Mouse (Mus musculus) stomach, embryonic 16.5 days (tissue): ENCODE measurements around the gene Cpne7. TPM values are rescaled to one million over a fixed set of nuclear protein-coding genes. Genes with fewer than 3 reads are reported as not detected.

Experiments used
- ATAC-seq: fragments of 200-750 bp; cut with Nextera tagmentation; 2 replicates; pipeline ENCODE4 v1.8.0; 2017; ENCODE audit warnings: moderate number of reproducible peaks, moderate TSS enrichment; ENCODE audit not compliant: insufficient read depth, low FRiP score
- H3K27ac ChIP-seq: fragments of 300-500 bp; sonication (generic); 2 replicates; pipeline ENCODE4 v1.5.1; 2014; ENCODE audit warnings: low read length
- H3K27me3 ChIP-seq: fragments of 300-500 bp; sonication (generic); 2 replicates; pipeline ENCODE4 v1.6.1; 2014; ENCODE audit warnings: low read length, control low read depth, mixed read lengths; ENCODE audit not compliant: control insufficient read depth, insufficient read depth
- H3K36me3 ChIP-seq: fragments of 300-500 bp; sonication (generic); 2 replicates; pipeline ENCODE4 v1.6.1; 2014; ENCODE audit warnings: low read length; ENCODE audit not compliant: control insufficient read depth, insufficient read depth
- H3K4me1 ChIP-seq: fragments of 300-500 bp; sonication (generic); 2 replicates; pipeline ENCODE4 v1.6.1; 2014; ENCODE audit warnings: low read length, control low read depth, mixed read lengths; ENCODE audit not compliant: control insufficient read depth, insufficient read depth
- H3K4me2 ChIP-seq: fragments of 300-500 bp; sonication (generic); 2 replicates; pipeline ENCODE4 v1.6.1; 2014; ENCODE audit warnings: low read depth, low read length, mixed read lengths
- H3K4me3 ChIP-seq: fragments of 300-500 bp; sonication (generic); replicated peaks from 2 replicates; pipeline ENCODE4 v1.5.1; 2014; ENCODE audit warnings: mild to moderate bottlenecking, low read length
- H3K9ac ChIP-seq: fragments of 300-500 bp; sonication (generic); 2 replicates; pipeline ENCODE4 v1.6.1; 2014; ENCODE audit warnings: low read length
- H3K9me3 ChIP-seq: fragments of 300-500 bp; sonication (generic); replicated peaks from 2 replicates; pipeline ENCODE4 v1.6.1; 2016; ENCODE audit warnings: low read length, control low read depth; ENCODE audit not compliant: control insufficient read depth
- WGBS: fragments of 180-500 bp; shearing (Covaris S2); extraction: QIAGEN DNeasy Blood & Tissue Kit; methylation state at CpG from one replicate; pipeline ENCODE4 v1.1.7; 2014; 5-methylcytosine and 5-hydroxymethylcytosine counted together
- microRNA-seq: library from miRNA; unstranded; fragments of <30 nt; microRNA quantifications from one replicate; pipeline ENCODE4, GENCODE M21; 2016
- polyA plus RNA-seq: library from polyadenylated mRNA; unstranded; fragments of >200 nt; fragmentation: Nextera tagmentation; extraction: Ambion mirVana; gene quantifications from 2 replicates; pipeline ENCODE4 v1.2.1, GENCODE M21; 2015

Cpne7 gene
- polyA plus RNA-seq, 1 experiment from 2014 or later = 3.4 TPM

DNA sequence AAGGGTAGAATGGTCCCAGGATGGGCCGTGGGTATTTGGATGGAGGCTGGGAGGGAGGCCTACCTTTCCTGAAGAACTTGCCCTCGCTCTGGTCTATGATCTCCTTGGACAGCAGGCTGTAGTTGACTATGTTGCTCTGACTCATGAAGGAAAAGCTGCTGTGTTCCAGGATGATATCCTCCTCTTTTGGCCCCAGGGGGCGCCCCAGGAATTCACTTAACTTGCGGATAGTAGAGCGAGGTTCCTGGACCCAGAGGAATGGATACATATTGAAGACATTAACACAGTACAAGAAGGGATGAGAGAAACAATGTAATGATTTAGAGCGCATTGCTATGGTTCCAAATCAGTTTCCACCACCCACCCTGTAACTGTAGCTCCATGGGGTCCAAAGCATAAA lies 28.1 kb downstream of the Cpne7 start:
- H3K27ac ChIP-seq = peak overlapping the region; percentile 85
- H3K4me2 ChIP-seq = no peak overlapping the region
- H3K27me3 ChIP-seq = no peaks in the 10 kb centered on the region
- WGBS = 45% methylated on average over 6 of the region's 6 CpGs
- ATAC-seq = no peak
- H3K4me1 ChIP-seq = peaks cover 13% of the 10 kb centered on the region
- H3K4me3 ChIP-seq = no peak overlapping the region
- H3K9ac ChIP-seq = no peak overlapping the region
- H3K36me3 ChIP-seq = no peaks in the 10 kb centered on the region
- H3K9me3 ChIP-seq = no peaks in the 10 kb centered on the region

DNA sequence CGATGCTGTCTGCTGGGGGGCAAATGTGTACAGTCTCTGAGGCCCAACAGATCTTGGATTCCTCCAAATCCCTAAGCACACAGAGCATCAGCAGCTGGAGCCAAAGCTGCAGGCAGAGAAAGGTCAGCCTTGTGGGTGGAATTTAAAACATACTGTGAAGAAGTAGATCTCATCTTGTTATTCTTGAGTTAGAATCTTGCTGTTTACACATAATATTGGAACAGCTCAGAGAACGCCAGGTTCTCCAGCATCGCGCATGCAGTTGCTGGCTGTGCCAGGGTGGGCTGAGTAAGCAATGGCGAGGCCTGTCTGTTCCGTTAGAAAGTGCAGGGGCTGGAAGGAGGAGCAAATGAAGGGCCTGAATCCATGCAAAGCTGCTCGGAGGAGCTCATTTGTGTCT lies 29.2 kb downstream of the Cpne7 start:
- 46% methylated on average over 7 of the region's 7 CpGs for WGBS
- Histone ChIP-seq H3K4me3 (no peak overlapping the region), H3K27ac (peak overlapping the region; percentile 85), H3K9me3 (no peaks in the 10 kb centered on the region), H3K27me3 (no peaks in the 10 kb centered on the region), H3K4me2 (no peak overlapping the region), H3K4me1 (peaks cover 17% of the 10 kb centered on the region), H3K36me3 (no peaks in the 10 kb centered on the region), H3K9ac (peak overlapping the region; percentile 28; the same call in 1 of the 2 replicates)
- no peak for ATAC-seq

DNA sequence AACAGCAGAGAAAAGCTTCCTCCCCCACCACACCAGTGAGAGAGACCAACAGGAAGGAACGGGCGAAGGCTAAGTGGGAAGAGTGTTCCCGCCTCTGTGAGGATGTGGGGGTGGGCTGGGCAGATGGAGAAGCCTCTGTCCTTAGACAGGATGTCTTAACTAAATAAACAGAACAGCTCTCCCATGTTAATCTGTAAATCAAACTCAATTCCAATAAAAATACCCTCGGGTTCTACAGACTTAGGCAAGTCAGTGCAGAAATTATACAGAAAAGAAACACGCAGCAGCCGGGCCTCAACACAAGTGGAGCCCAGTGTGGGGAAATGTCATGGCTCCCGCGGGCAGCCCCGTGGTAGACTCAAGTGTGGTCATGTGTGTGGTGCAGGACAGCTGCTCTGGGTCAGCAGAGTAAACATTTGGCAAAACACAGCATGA lies 33.6 kb downstream of the Cpne7 start:
- Histone ChIP-seq H3K9me3 (no peaks in the 10 kb centered on the region), H3K4me2 (no peak overlapping the region), H3K27me3 (no peaks in the 10 kb centered on the region), H3K4me3 (no peak overlapping the region), H3K4me1 (peaks cover 10% of the 10 kb centered on the region), H3K9ac (no peak overlapping the region), H3K36me3 (no peaks in the 10 kb centered on the region), H3K27ac (peak overlapping the region; percentile 78)
- ATAC-seq = peak; percentile 66; the same call in 1 of the 2 replicates
- 37% methylated on average over 9 of the region's 9 CpGs for WGBS

DNA sequence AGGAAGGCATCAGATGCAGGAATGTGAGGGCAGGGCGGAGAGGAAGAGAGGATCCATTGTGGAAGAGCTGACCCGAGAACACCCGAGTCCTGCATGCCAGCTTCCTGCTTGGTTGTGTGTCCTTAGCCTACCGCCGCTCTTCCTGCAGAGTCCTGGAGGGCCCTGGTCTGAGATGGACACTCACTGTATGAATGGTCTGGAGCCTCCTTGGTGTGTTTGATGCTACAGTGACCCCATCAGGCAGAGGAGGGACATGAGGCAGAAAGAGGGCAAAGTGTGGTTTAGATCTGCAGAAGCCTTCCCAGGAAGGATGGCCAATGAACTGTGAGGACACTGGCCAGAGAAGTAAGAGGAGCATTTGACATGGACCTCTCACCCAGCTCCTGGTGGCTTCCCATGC lies 38.0 kb downstream of the Cpne7 start:
- Histone ChIP-seq H3K4me2 (no peak overlapping the region), H3K9ac (no peak overlapping the region), H3K9me3 (no peaks in the 10 kb centered on the region), H3K36me3 (no peaks in the 10 kb centered on the region), H3K27ac (no peak overlapping the region), H3K4me3 (no peak overlapping the region), H3K27me3 (no peaks in the 10 kb centered on the region), H3K4me1 (peaks cover 34% of the 10 kb centered on the region)
- 72% methylated on average over 5 of the region's 5 CpGs for WGBS
- ATAC-seq = no peak

DNA sequence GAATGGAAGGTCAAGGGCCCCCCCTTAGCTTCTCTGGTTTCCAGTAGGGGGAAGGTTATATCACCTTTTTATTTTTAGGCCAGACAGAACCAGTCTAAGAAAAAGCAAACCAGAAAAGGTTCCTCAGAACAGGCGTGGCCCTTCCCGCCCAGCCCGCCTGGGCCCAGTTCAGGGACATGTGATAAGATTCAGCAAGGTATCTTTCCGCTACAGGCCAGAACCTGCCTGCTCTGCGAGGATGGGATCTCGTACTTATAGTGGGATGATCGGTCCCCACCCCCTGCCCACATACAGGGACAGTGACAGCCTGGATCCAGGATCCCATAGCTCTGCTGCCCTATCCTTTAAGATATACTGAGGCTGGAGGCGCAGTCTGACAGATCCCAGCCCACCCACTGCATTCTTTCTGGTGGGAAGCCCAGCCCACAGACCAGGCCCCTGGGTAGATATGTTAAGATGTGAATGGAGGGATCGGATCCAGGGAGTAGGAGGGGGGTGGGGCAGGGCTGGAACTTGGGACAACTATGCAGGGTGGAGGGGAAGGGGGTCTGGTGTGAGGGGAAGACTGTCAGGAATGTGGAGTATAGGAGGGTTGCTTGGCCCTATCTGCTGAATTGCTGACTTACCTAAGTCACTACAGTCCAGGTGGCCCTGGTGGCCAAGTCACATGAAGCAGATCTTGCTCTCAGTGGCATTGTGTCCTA lies 39.0 kb downstream of the Cpne7 start:
- no peak overlapping the region for H3K4me2 ChIP-seq
- H3K27me3 ChIP-seq = no peaks in the 10 kb centered on the region
- 56% methylated on average over 9 of the region's 9 CpGs for WGBS
- peak overlapping the region; percentile 39; the same call in 1 of the 2 replicates for H3K9ac ChIP-seq
- H3K36me3 ChIP-seq = no peaks in the 10 kb centered on the region
- peak overlapping the region; percentile 14; the same call in 1 of the 2 replicates for H3K27ac ChIP-seq
- H3K4me3 ChIP-seq = no peak overlapping the region
- no peaks in the 10 kb centered on the region for H3K9me3 ChIP-seq
- peaks cover 29% of the 10 kb centered on the region for H3K4me1 ChIP-seq
- peak; percentile 27; the same call in 1 of the 2 replicates for ATAC-seq

DNA sequence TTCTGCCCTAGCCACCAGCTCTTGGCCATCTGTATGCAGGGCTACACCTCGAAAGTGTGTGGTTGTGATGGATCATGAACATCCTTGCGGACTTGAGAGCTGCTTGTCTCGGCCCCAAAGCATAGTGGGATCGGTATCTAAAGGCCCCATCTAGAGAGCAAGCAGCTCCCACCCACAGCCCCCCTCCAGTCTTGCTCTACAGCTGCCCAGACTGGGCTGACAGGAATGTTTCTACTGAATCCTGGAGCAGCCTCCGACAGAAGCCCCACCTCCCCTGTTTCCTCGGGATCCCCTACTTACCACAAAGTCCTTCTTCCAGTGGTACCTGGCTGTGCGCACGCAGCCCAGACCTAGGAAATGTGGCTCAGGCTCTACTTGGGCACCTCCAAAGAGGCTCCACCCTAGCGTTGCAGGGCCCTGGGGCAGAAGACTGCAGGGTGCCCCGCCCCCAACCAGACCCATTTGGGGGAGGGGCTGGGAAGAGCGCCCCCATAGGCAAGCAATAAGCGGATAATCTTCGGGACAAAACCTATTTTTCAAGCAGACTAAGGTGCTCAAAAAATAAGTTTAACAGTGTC lies 40.8 kb downstream of the Cpne7 start, which contains the start of gene Sult5a1:
Gene Sult5a1 (minus strand): TSS at position 428 of the 578 bp plus-strand sequence.
- Histone ChIP-seq H3K36me3 (no peaks in the 10 kb centered on the region), H3K27ac (peak within 1 kb of the TSS; percentile 33; the same call in 1 of the 2 replicates), H3K9ac (peak within 1 kb of the TSS; percentile 49; the same call in 1 of the 2 replicates), H3K9me3 (no peaks in the 10 kb centered on the region), H3K27me3 (no peaks in the 10 kb centered on the region), H3K4me3 (peak within 1 kb of the TSS; percentile 29), H3K4me2 (peak within 1 kb of the TSS; percentile 48), H3K4me1 (peaks cover 26% of the 10 kb centered on the region)
- WGBS = 25% methylated on average over 13 of the region's 13 CpGs
- ATAC-seq = 0 out of 2 replicates have a peak, but pooled peaks have one; percentile 34

DNA sequence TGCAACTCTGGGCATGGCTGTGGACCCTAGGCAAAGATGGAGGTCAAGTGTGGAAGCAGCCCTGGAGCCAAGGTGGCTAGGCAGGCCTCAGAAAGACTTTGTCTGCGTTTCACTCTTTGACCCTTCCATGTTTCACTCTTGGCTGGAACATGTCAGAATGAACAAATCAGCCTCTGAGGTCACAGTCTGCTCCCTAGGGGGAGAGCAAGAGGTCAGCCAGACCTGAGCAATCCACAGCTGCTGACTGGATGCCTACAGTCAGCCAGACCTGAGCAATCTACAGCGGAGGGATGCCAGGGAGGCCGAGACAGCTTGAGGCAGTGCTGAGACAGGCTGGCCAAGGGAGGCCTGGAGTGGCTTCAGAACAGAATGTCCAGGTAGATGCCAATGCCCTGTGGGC lies 64.2 kb downstream of the Cpne7 start:
- no peak overlapping the region for H3K27ac ChIP-seq
- no peak overlapping the region for H3K4me2 ChIP-seq
- H3K4me3 ChIP-seq = no peak overlapping the region
- 0 out of 2 replicates have a peak, but pooled peaks cover 7% of the 10 kb centered on the region for H3K4me1 ChIP-seq
- 54% methylated on average over 3 of the region's 3 CpGs for WGBS
- no peak for ATAC-seq
- H3K27me3 ChIP-seq = no peaks in the 10 kb centered on the region
- no peaks in the 10 kb centered on the region; the same call in 1 of the 2 replicates for H3K9me3 ChIP-seq
- no peak overlapping the region for H3K9ac ChIP-seq
- H3K36me3 ChIP-seq = no peaks in the 10 kb centered on the region

Small RNAs within 50 kb of the gene (microRNA-seq; reads per million reads assigned to microRNA genes)
- gene Mir7079 (not detected), gene Mir7080 (not detected)

Other genes starting within 250 kb of the Cpne7 start
- 23.1 and 24.6 TPM in 2 replicates for gene Ankrd11, start 75.1 kb upstream of the Cpne7 start, polyA plus RNA-seq
- 43.0 and 44.8 TPM in 2 replicates for gene Spg7, start 54.4 kb upstream of the Cpne7 start, polyA plus RNA-seq
- 1,046 and 1,463 TPM in 2 replicates for gene Rpl13, start 15.0 kb upstream of the Cpne7 start, polyA plus RNA-seq
- 17.6 and 18.4 TPM in 2 replicates for gene Sult5a1, start 40.9 kb downstream of the Cpne7 start, polyA plus RNA-seq
- 6.1 and 7.0 TPM in 2 replicates for gene Dpep1, start 68.9 kb downstream of the Cpne7 start, polyA plus RNA-seq
- gene Chmp1a, start 95.4 kb downstream of the Cpne7 start, polyA plus RNA-seq = 146 and 165 TPM in 2 replicates
- 3.3 and 3.5 TPM in 2 replicates for gene Spata33, start 95.5 kb downstream of the Cpne7 start, polyA plus RNA-seq
- gene Cdk10, start 107.5 kb downstream of the Cpne7 start, polyA plus RNA-seq = 27.3 and 31.0 TPM in 2 replicates
- gene Spata2l, start 118.9 kb downstream of the Cpne7 start, polyA plus RNA-seq = 5.1 and 6.1 TPM in 2 replicates
- 19.2 and 19.6 TPM in 2 replicates for gene Zfp276, start 136.8 kb downstream of the Cpne7 start, polyA plus RNA-seq
- 20.0 and 23.6 TPM in 2 replicates for gene Vps9d1, start 137.0 kb downstream of the Cpne7 start, polyA plus RNA-seq
- 18.1 and 18.9 TPM in 2 replicates for gene Fanca, start 201.2 kb downstream of the Cpne7 start, polyA plus RNA-seq
- gene Spire2, start 215.3 kb downstream of the Cpne7 start, polyA plus RNA-seq = 2.7 TPM in 2 replicates